Mouse (Mus musculus) erythroblast, embryonic 14.5 days (primary cell): Measurements from ENCODE around the gene Muc1.

ENCODE experiments used
- GATA1 ChIP-seq: IDR thresholded peaks from 2 replicates; pipeline ENCODE4 v1.6.1; 2012; ENCODE audit warnings: low read length, inconsistent platforms, mixed read lengths
- TAL1 ChIP-seq: IDR thresholded peaks from 3 replicates; pipeline ENCODE4 v1.6.1; 2012; ENCODE audit warnings: low read length, inconsistent platforms, mixed read lengths

DNA sequence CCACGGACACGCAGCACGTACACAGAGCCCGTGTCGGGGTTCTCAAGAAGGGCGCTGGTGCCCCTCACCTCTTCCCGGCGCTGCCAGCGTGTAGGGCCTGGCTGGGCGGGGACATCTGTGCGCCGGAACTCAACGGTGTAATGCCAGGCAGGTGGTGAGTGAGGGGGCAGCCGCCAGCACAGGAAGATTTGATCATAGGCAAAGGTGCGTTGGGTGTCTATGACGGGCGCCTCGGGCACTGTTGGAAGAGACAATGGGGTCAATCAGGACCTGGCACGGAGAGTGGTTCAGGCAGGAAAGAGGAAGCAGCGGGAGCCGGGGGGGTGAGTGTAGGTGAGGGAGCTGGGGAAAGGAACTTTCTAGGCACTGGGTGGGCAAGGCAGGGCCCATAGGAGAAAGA lies 8.8 kb downstream of the Muc1 start:
- TF ChIP-seq GATA1 (no peak), TAL1 (no peak)
